Mouse (Mus musculus): ENCODE measurements around the gene Chpf2.

Chpf2 gene

GRCm38 (mm10) chr5:24591796-24592470 lies 5.4 kb downstream of the Chpf2 start:
- no peak for DNase-seq (ENCODE audit: low spot score)

GRCm38 (mm10) chr5:24592471-24593160 lies 6.1 kb downstream of the Chpf2 start:
- DNase-seq (ENCODE audit: low spot score), result no peak

DNA sequence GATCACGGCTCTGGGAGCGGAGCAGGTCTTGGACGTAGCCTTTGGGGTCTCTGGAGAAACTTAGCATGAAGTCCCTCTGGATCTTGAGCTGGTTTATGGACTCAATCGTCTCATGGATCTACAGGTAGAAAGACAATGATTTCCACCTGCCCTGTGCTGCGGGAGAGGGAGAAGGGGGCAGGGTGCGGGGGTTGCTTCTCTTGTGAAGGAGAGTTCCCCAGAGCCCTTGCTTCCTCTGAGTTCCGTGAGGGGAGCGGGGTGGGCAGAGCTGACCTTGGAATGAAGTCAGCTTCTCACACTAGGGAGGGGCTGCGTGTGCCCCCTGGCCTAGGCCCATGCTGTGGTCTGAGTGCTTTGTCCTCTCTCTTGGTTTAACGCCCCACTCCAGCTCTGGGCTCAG lies 6.7 kb downstream of the Chpf2 start:
- DNase-seq (ENCODE audit: low spot score), result no peak

- no peak for DNase-seq (ENCODE audit: low spot score)
Measured at GRCm38 (mm10) chr5:24593928-24594327, 7.4 kb downstream of the Chpf2 start.

DNA sequence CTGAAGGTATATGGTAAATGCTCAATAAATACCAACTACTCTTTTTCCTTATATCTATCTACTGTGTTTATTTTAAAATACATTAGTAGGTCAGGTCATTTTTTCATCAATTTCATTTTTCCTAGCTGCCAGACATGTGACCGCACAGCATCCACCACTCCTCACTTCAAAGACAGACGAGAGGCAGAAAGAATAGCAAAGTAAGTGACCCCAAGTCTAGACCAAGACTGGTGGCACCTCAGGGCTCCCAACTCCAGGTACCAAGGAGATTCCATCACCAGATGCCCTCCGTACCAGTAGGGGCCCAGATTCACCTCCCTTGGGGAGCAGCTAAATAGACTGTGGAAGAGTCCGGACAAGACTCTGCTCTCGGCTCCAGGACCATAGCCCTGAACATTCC lies 7.8 kb downstream of the Chpf2 start:
- DNase-seq (ENCODE audit: low spot score), result no peak

DNA sequence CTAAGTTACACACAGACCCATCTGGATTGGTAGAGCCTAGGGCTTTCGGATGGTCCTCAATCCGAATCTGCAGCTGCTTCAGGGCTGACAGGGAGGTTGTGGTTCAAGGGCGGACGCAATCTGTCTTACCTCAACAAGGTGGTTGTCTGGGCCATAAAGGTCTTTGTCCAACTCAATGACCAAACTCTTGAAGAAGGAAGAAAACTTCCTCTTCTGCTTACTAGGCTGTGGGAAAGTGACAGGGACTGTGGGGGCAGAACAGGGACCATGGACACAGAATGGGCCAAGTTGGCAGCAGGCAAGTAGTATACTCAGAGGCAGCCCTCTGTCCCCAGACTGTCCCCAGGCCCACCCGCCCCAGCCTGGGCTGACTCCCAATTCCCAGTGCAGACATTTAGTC lies 8.7 kb downstream of the Chpf2 start:
- DNase-seq (ENCODE audit: low spot score), result no peak

- no peak for DNase-seq (ENCODE audit: low spot score)
Measured at GRCm38 (mm10) chr5:24595786-24596380, 9.3 kb downstream of the Chpf2 start.

DNA sequence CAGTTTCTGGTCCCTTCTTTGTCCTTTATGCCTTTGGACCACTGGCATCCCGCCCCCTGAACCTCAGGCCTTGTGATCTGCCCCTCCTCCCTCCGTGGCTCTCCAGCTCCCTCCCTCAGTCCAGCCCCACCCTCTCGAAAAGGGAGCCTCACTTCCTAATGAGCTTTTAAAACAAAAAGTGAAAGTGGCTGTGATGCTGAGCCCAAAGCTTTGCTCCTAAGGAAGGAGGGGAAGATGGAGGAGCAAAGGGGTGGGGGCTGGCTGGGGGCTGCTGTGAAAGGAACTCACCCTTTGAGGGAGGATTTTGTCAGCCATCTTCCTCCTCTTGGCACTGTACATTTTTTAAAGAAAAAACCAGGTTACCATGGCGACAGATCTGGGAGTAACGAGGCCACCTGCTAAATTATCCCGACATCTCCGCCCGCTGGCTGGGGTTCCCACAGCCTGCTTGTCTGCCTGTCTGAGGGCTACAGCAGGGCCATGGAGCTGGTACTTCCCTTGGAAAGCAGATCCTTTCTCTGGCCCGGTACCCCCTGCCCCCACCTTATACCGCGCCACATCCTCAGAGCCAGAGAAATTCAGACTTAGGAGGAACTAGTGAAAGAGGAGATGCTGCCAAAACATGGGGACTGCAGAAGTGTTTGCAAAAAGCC lies 10.1 kb downstream of the Chpf2 start:
- peak; percentile 69 for DNase-seq (ENCODE audit: low spot score)

DNA sequence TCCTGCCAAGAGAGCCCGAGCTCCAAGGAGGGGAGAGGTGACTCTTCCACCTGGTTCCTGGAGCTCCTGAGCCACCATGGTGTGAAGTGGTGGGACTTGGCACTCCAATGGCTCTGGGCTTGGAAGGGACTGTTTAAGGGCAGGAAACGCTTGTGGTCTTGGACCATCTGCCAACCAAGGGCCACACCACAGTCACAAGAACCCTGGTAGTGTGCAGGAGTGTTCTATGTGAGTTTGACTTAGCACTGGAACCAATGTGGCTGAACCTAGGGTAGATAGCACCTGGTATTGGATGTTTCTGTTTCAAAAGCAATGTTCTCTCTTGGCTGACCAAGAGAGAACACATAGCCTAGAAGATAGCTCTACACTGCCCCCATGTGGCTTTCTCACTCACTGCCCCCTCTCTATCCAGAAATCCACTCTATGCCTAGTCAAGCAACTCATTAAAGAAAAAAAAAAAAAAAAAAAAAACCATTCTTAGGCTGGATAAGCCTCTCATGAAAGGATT lies 10.7 kb downstream of the Chpf2 start:
- DNase-seq (ENCODE audit: low spot score), result peak; percentile 80

- no peak for DNase-seq (ENCODE audit: low spot score)
Measured at GRCm38 (mm10) chr5:24597901-24598569, 11.5 kb downstream of the Chpf2 start.

GRCm38 (mm10) chr5:24598570-24599006 lies 12.0 kb downstream of the Chpf2 start:
- DNase-seq (ENCODE audit: low spot score), result peak; percentile 66

- no peak for DNase-seq (ENCODE audit: low spot score)
Measured at GRCm38 (mm10) chr5:24599137-24599536, 12.6 kb downstream of the Chpf2 start.

DNA sequence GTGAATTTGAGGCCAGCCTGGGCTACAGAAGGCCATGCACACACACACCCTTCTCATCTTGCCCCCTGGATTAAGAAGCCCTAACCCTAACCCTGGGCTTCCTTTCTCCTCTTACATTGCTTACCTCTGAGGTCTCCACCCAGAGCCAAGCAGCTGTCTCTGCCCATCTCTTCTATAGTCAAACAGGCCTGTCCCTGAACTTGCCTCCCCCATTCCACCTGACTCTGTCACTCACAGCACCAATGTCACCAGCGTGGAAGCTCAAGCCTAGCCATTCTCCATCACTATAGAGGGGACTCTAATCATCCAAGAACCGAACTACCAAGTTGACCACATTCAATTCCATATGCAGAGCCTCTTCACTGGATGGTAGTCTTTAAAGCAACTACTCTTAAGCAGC lies 13.7 kb downstream of the Chpf2 start:
- DNase-seq (ENCODE audit: low spot score), result no peak

DNA sequence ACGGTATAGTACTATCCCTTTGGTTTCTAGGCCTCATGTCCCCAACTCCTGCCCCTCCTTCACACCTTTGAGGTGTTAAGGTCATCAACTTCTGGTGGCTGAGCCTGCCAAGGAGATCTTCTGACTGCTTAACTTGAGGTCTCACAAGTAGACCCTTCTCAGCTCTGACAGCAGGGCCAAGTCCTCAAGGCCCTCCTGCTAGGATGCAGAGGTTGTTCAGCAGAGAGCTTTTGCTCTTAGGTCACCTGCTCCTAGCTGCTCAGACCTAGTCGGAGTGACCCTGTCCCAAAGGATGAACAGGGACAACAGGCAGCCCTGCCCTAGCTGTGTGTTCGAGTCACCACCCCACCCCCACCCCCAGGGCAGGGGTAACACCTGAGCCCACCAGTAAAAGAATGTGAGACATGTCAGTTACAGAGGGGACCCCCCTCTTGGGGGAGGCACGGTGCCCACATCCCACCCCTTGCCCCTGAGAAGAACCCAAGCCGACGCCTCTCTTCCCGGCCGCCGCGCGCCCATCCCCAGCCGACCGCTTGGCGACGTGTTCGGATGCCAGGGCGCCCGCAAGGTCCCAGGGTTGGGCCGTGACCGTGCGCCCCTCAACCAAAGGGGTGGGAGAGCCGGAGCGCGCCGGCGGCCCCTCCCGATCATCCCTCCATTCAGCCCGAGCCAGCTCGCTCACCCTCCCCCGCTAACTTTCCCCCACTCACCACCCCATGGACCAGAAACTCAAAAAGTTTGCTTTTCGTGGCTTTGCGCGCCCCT lies 14.7 kb downstream of the Chpf2 start:
- DNase-seq (ENCODE audit: low spot score), result peak; percentile 35

GRCm38 (mm10) chr5:24601911-24602750 lies 15.6 kb downstream of the Chpf2 start:
- DNase-seq (ENCODE audit: low spot score), result peak; percentile 70

DNA sequence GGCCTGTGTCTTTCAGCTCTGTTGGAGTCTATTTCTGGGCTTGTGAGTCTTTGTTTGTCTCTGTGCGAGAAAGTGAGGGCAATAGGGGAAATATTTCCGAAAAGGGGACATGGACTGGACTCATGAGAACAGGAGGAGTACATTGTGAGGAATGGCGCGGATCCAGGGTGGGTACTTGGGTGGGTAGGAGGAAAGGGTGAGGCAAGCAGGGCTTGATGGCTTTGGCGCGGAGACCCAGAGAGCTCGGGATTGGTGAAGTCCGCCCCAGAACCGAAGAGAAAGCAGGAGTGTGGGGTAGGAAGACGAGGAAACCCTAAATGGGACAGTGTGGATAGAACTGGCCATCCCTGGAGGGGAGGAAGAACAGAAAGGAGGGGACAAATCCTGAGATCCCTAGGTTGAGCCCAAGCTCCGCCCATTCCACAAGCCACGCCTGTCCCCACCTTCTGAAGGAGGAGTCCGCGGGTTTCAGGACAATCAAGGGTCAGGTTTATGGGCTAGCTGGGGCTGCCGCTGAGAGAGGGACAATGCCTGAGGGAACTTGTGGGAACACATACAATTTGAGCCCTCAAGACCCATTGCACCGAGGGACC lies 16.3 kb downstream of the Chpf2 start:
- DNase-seq (ENCODE audit: low spot score), result peak; percentile 95

DNA sequence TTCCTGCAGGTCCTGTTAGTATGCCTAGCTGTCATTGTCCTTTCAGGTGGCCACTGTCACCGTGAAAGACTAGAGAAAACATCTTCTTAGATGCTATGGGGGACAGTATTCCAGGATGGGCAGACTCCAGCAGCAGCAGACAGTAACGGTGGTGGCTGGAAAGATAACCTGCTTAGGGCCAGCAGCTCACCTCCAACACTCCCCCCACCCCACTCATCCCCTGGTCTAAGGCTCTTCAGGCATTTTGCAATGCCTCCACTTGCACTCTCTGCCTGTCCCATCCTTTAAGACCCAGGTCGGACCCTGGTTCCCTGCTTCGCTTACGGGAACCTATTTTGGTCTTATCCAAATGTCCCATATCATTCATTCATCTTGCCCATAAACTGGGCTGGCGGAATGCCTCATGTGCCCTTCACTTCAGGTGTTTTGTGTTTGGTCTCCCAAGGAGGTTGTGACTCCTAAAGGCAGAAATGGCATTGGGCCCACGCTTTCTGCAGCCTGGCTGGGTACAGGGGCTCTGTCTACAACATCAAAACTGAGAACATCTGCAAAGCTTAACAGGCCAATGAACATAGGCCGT lies 17.0 kb downstream of the Chpf2 start:
- DNase-seq (ENCODE audit: low spot score), result no peak

- no peak for DNase-seq (ENCODE audit: low spot score)
Measured at GRCm38 (mm10) chr5:24604080-24604655, 17.6 kb downstream of the Chpf2 start.

DNA sequence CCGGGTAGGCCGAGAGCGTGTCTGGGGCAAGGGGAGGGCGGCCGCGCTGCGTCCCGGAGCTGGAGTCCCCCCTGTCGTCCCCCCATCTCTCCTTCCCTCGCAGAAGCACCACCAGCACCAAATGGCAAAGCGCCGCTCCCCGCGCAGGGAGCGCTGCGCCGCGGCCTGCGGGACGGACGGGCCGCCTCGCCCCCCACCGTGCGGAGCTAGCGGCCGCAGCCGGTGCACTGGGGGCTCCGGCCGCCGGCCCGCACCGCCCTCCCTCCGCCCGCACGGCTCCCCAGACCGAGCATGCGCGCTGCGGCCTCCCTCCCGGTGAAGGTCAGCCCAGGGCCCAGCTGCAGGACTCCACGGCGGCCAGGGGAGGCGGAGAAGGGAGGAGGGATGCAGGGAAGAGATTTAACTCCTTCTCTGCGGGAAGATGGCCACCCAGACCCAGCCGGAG lies 18.1 kb downstream of the Chpf2 start:
- peak; percentile 94 for DNase-seq (ENCODE audit: low spot score)
